Mouse (Mus musculus): ENCODE measurements around the gene Rab11b. TPM values are rescaled to one million over a fixed set of nuclear protein-coding genes. Genes with fewer than 3 reads are reported as not detected.

Gene Rab11b
- polyA plus RNA-seq, 1 experiment from 2014 or later: 325 TPM

GRCm38 (mm10) chr17:33702178-33702577 is 58.2 kb downstream of the Rab11b start:
- H3K27ac ChIP-seq: no peak overlapping the region
- no peak for ATAC-seq (ENCODE audit: low FRiP score, low read depth)
- H3K9ac ChIP-seq: no peak overlapping the region
- no peaks in the 10 kb centered on the region for H3K4me1 ChIP-seq
- H3K9me3 ChIP-seq: no peaks in the 10 kb centered on the region
- H3K36me3 ChIP-seq: peaks cover 50% of the 10 kb centered on the region
- H3K4me2 ChIP-seq (replicated peaks): no peak overlapping the region
- 84% methylated on average over 1 of the region's 1 CpGs for WGBS
- no peaks in the 10 kb centered on the region for H3K27me3 ChIP-seq
- no peak overlapping the region for H3K4me3 ChIP-seq

- Histone ChIP-seq H3K27me3 (no peaks in the 10 kb centered on the region), H3K4me2 (replicated peaks) (no peak overlapping the region), H3K4me3 (no peak overlapping the region), H3K9ac (no peak overlapping the region), H3K27ac (no peak overlapping the region), H3K9me3 (no peaks in the 10 kb centered on the region), H3K36me3 (peaks cover 61% of the 10 kb centered on the region), H3K4me1 (no peaks in the 10 kb centered on the region)
- ATAC-seq (ENCODE audit: low FRiP score, low read depth): no peak
- 74% methylated on average over 1 of the region's 1 CpGs for WGBS
Observed at GRCm38 (mm10) chr17:33695471-33695870, 64.9 kb downstream of the Rab11b start.

Other genes with a start within 250 kb of the Rab11b start
- gene Adamts10, start 236.3 kb downstream of the Rab11b start, polyA plus RNA-seq (2015; fragmentation: Nextera tagmentation; extraction: Ambion mirVana): 106 and 120 TPM in 2 replicates
- 3.5 and 3.7 TPM in 2 replicates for gene Myo1f, start 204.8 kb downstream of the Rab11b start, polyA plus RNA-seq (2015; fragmentation: Nextera tagmentation; extraction: Ambion mirVana)
- 51.4 and 53.7 TPM in 2 replicates for gene Zfp414, start 131.4 kb downstream of the Rab11b start, polyA plus RNA-seq (2015; fragmentation: Nextera tagmentation; extraction: Ambion mirVana)
- 0.65 and 0.68 TPM in 2 replicates for gene Pram1, start 122.5 kb downstream of the Rab11b start, polyA plus RNA-seq (2015; fragmentation: Nextera tagmentation; extraction: Ambion mirVana)
- 379 and 395 TPM in 2 replicates for gene Hnrnpm, start 73.7 kb downstream of the Rab11b start, polyA plus RNA-seq (2015; fragmentation: Nextera tagmentation; extraction: Ambion mirVana)
- gene March2, start 41.9 kb downstream of the Rab11b start, polyA plus RNA-seq (2015; fragmentation: Nextera tagmentation; extraction: Ambion mirVana): 49.3 and 50.9 TPM in 2 replicates
- gene Angptl4, start 21.3 kb upstream of the Rab11b start, polyA plus RNA-seq (2015; fragmentation: Nextera tagmentation; extraction: Ambion mirVana): 53.8 and 55.9 TPM in 2 replicates
- gene Kank3, start 50.0 kb upstream of the Rab11b start, polyA plus RNA-seq (2015; fragmentation: Nextera tagmentation; extraction: Ambion mirVana): 27.6 and 29.1 TPM in 2 replicates
- gene Rps28, start 64.0 kb upstream of the Rab11b start, polyA plus RNA-seq (2015; fragmentation: Nextera tagmentation; extraction: Ambion mirVana): 962 and 978 TPM in 2 replicates
- 454 and 498 TPM in 2 replicates for gene Ndufa7, start 64.0 kb upstream of the Rab11b start, polyA plus RNA-seq (2015; fragmentation: Nextera tagmentation; extraction: Ambion mirVana)
- 67.0 and 69.7 TPM in 2 replicates for gene Cd320, start 82.6 kb upstream of the Rab11b start, polyA plus RNA-seq (2015; fragmentation: Nextera tagmentation; extraction: Ambion mirVana)
- gene Gm7029, start 113.3 kb upstream of the Rab11b start, polyA plus RNA-seq (2015; fragmentation: Nextera tagmentation; extraction: Ambion mirVana): not detected in 2 replicates
- gene Kifc1, start 130.1 kb upstream of the Rab11b start, polyA plus RNA-seq (2015; fragmentation: Nextera tagmentation; extraction: Ambion mirVana): 8.1 and 10.0 TPM in 2 replicates
- gene Platr17, start 144.6 kb upstream of the Rab11b start, polyA plus RNA-seq (2015; fragmentation: Nextera tagmentation; extraction: Ambion mirVana): 0.27 and 0.55 TPM in 2 replicates
- gene Daxx, start 148.9 kb upstream of the Rab11b start, polyA plus RNA-seq (2015; fragmentation: Nextera tagmentation; extraction: Ambion mirVana): 59.6 and 65.4 TPM in 2 replicates
- 27.4 and 28.4 TPM in 2 replicates for gene Tapbp, start 155.4 kb upstream of the Rab11b start, polyA plus RNA-seq (2015; fragmentation: Nextera tagmentation; extraction: Ambion mirVana)
- gene Zbtb22, start 155.4 kb upstream of the Rab11b start, polyA plus RNA-seq (2015; fragmentation: Nextera tagmentation; extraction: Ambion mirVana): 16.3 and 16.6 TPM in 2 replicates
- 54.2 and 59.2 TPM in 2 replicates for gene Rgl2, start 169.0 kb upstream of the Rab11b start, polyA plus RNA-seq (2015; fragmentation: Nextera tagmentation; extraction: Ambion mirVana)
- gene Pfdn6, start 179.8 kb upstream of the Rab11b start, polyA plus RNA-seq (2015; fragmentation: Nextera tagmentation; extraction: Ambion mirVana): 167 and 171 TPM in 2 replicates
- gene Wdr46, start 180.1 kb upstream of the Rab11b start, polyA plus RNA-seq (2015; fragmentation: Nextera tagmentation; extraction: Ambion mirVana): 35.4 and 37.0 TPM in 2 replicates
- 8.0 and 9.2 TPM in 2 replicates for gene B3galt4, start 191.0 kb upstream of the Rab11b start, polyA plus RNA-seq (2015; fragmentation: Nextera tagmentation; extraction: Ambion mirVana)
- gene Vps52, start 195.3 kb upstream of the Rab11b start, polyA plus RNA-seq (2015; fragmentation: Nextera tagmentation; extraction: Ambion mirVana): 46.8 and 49.4 TPM in 2 replicates
- gene Rps18, start 195.5 kb upstream of the Rab11b start, polyA plus RNA-seq (2015; fragmentation: Nextera tagmentation; extraction: Ambion mirVana): 1,649 and 1,723 TPM in 2 replicates
- gene H2-K1, start 239.8 kb upstream of the Rab11b start, polyA plus RNA-seq (2015; fragmentation: Nextera tagmentation; extraction: Ambion mirVana): 7.3 and 12.2 TPM in 2 replicates

Measured in limb, embryonic 13.5 days (tissue).